Mouse (Mus musculus): ENCODE results near the gene Srgap2.

The Srgap2 gene

GRCm38 (mm10) chr1:131419307-131419706 lies 107.8 kb downstream of the Srgap2 start:
- no peak for DNase-seq (ENCODE audit: extremely low spot score, low read depth, low spot score)

GRCm38 (mm10) chr1:131417821-131418660 lies 109.1 kb downstream of the Srgap2 start:
- no peak for DNase-seq (ENCODE audit: extremely low spot score, low read depth, low spot score)

DNA sequence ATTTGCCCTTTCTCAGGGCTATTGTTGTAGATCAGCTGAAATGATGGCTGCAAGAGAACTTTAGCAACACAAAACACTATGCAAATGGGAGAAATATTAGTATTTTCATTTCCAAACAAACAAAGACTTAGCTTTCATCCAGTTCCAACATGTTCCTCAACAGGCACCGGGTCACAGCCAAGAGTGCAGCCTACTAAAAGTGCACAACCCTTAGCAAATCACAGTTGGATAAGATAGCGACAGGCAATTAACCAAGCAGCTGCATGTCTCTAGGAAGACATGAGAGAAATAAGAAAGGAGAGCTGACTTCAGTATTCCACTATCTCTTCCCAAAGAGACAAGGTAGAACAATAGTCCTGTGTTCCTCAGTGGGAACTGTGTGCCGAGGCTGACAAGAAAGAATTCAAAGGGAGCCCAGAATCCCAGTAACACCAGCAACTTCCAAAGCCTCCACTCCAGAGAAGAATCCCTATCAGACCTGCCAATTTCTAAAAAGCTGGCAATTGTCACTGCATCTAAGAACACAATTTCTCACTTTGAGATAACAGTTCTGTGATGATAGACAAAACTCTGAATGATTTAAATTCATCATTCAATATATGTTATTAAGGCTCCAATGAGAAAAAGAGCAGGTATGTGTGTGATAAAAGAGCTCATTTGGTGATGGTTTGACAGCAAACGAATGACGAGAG lies 109.9 kb downstream of the Srgap2 start:
- no peak for DNase-seq (ENCODE audit: extremely low spot score, low read depth, low spot score)

- no peak for DNase-seq (ENCODE audit: extremely low spot score, low read depth, low spot score)
These were observed 123.6 kb downstream of the Srgap2 start for GRCm38 (mm10) chr1:131403567-131403966.

- DNase-seq (ENCODE audit: extremely low spot score, low read depth, low spot score), result no peak
These were observed 126.3 kb downstream of the Srgap2 start for GRCm38 (mm10) chr1:131400844-131401243.

- no peak for DNase-seq (ENCODE audit: extremely low spot score, low read depth, low spot score)
These were observed 129.0 kb downstream of the Srgap2 start for GRCm38 (mm10) chr1:131398181-131398580.

DNA sequence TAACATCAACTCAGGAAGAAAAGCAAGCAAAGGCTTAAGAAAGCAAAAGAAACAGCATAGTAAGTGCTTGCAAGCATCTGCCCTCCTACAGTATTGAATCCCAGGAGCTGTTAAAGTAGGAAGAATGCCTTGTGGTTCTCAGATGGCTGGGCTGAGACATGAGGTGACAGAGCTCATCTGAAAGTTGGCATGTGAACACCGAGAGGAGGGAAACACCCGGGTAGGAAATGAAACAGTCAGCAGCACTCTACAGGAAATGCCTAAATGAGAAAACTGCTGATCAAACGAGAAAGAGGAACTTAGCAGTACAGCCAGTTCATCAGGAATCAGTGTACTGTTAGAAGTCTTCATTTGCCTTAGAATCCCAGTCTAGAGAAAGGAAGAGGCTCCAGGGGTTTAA lies 142.7 kb downstream of the Srgap2 start:
- no peak for DNase-seq (ENCODE audit: extremely low spot score, low read depth, low spot score)

DNA sequence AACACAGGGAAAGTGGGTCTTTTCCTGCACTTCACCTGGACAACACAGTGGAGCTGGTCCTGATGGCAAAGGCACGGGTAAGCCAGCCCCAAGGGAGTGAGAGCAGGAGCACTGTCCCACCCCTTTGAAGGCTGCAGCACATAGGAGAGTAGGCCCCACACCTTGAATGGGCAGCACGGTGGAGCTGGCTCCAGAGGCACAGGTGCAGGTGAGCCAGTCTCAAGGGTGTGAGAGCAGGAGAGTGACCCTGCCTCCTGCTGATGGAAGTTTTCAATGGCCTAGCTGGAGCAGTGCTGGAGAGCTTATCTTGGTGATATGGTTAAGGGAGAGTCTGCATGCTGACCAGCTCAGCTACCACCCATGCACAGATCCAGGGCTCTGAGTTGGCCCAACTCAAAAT lies 145.0 kb downstream of the Srgap2 start:
- DNase-seq (ENCODE audit: extremely low spot score, low read depth, low spot score), result no peak

DNA sequence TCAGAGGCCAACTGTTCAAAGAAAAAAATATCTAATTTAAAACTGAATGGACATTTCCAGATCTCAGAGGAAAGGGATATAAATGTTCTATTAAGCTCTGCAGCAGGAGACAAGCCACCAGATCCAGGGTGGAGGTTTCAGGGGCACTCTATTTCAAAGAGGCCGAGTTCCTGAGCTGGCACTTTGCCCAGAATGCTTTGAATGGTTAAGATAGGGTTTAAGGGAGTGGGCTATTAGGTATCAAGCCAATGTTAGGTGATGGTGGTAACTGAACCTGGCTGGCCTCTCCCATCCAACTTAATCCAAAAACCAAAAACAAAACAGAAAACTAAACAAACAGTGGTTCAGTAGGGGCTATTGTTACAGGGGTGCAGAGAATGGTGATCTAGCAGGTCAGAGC lies 146.9 kb downstream of the Srgap2 start:
- DNase-seq (ENCODE audit: extremely low spot score, low read depth, low spot score), result no peak

DNA sequence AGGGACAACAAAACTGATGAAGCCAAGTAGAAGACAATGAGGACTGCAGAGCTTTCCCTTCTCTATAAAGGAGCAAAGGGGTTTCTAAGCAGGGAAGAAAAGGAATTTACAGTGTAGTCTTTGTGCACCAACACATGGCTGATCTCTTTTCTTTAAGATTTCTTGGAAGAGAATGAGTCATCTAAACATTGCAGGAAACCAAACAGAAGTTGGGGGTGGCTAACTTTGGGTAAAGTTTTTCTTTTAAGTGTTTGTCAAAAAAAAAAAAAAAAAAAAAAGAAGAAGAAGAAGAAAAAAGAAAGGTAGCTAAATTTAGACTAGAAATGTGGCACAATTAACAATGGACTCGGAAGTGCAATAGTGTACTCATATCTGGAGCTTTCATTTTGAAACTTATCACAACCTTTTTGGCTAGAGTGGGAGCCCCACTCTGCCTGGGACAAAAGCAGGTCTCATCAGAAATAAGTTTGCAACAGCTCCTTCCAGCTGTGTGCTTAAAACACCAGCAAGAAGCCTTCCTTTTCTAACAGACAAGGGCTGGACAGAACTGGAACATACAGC lies 148.2 kb downstream of the Srgap2 start:
- no peak for DNase-seq (ENCODE audit: extremely low spot score, low read depth, low spot score)

GRCm38 (mm10) chr1:131378081-131378913 lies 148.9 kb downstream of the Srgap2 start:
- peak; percentile 20 for DNase-seq (ENCODE audit: extremely low spot score, low read depth, low spot score)

DNA sequence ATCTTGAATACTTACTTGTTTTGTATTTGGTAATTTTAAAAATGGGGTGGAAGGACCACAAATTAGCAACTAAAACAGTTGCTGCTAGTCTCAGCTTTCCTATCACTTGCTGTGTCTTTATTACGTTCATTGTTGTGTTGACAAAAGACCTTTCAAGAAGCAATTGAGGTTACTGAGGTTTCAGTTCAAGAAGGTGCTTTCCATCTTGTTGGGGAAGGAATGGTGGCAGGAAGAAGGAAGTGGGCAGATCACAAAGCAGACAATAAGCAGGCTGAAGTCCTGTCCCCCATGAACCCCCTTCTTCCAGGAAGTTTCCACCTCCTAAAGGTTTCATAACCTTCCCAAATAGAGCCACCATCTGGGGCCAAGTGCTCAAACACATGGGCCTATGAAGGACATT lies 161.3 kb downstream of the Srgap2 start:
- DNase-seq (ENCODE audit: extremely low spot score, low read depth, low spot score), result no peak

DNA sequence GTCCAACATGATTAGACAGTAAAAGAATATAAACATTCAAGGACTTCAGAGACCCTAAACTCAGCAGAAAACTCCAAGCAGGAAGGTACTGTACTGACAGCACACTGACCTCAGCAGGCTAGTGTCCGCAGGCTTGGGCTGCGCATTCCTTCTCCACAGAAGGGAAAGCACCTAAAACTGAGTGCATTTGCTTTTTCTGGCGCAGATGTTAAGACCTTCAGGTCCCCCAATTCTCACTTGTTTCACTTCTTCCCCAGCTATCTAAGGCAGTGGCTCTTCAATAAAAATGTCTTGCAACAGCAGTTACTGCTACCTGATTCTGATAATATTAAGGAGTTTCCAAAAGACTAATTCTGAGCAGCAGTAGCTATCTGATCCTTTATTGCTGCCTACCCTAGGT lies 162.7 kb downstream of the Srgap2 start:
- DNase-seq (ENCODE audit: extremely low spot score, low read depth, low spot score), result no peak

DNA sequence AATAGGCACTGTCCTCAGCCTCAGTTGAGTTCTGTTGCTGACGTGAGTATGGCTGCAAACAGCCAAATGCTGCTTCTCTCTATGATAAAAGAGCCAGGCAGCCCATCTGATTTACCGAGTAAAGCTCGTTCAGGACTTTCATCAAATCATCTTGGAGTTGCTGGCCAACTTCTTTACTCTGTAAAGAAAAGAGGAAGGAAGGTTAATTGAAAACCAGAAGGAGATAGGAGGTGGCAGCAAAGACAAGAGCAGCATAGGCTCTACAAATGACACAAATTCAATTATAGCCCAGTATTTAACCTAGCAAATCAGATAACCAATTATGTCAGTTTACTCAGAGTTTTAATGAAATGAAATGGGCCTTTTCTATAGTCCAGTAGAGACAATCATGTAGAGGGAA lies 163.3 kb downstream of the Srgap2 start:
- no peak for DNase-seq (ENCODE audit: extremely low spot score, low read depth, low spot score)

DNA sequence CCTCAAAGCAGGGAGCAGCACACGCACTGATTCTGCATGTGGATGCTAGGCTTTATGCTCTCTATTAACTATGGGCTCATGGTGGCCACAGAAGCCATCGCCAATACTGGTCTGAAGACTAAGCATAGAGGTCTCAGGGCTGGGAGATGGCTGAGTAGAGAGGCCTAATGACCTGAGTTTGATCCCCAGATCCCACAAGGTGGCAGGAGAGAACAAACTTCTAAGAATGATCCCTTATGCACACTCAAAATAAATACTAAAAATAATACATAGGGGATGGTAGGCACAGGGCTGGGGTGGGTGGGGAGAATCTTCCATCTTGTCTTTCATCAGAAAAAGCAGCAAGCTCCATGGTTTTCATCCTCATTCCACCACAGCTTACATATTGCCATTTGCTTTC lies 165.1 kb downstream of the Srgap2 start:
- DNase-seq (ENCODE audit: extremely low spot score, low read depth, low spot score), result no peak

DNA sequence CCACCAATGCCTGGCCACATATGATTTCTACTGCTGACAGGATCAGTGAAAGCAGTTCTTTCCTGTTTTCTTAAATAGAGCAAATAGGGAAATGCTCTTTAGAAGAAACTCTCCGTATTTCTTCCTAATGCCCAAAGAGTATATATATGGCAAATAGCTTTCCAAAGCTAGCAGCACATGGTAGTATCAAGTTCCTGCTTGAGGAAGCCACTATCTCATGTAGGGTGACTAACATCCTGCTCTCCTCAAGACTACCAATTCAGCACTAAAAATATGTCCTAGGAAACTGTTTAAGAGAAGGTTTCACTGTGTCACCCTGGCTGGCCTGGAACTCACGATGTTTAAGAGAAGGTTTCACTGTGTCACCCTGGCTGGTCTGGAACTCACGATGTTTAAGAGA lies 166.4 kb downstream of the Srgap2 start:
- DNase-seq (ENCODE audit: extremely low spot score, low read depth, low spot score), result no peak

DNA sequence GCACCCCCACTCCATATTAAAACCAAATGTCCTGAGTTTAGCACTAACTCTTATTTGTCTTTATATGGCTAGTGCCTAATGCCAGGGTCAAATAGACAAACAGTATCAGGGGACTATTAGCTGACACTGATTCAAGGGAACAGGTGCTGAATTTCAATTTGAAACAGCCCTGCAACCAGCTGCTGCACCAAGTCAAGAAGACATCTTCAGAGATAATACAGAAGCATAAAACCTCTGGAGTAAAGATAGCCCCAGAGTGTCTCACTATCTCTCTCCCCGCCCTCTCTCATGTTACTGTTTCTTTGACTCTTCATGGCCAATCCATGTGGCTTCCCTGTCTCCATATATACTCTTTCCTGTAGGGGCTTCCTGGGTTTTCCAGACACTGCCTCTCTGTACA lies 167.5 kb downstream of the Srgap2 start:
- DNase-seq (ENCODE audit: extremely low spot score, low read depth, low spot score), result no peak

DNA sequence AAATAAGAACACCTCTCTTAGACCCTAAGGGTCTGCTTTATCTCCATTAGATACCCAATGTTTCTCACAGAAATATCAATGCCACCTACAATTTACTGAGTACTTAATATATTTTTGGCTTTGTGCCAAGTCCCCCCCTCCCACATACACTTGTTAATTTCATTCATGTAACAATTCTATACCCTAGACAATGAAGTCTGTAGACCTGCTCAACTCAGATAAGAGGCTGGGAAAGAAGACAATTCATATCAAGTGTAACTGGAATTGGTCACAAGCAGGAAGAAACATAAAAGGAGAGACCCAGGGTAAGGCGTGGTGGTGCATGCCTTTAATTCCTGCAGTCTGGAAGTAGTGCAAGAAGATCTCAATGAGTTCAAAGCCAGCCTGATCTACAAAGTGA lies 169.9 kb downstream of the Srgap2 start:
- no peak for DNase-seq (ENCODE audit: extremely low spot score, low read depth, low spot score)

DNA sequence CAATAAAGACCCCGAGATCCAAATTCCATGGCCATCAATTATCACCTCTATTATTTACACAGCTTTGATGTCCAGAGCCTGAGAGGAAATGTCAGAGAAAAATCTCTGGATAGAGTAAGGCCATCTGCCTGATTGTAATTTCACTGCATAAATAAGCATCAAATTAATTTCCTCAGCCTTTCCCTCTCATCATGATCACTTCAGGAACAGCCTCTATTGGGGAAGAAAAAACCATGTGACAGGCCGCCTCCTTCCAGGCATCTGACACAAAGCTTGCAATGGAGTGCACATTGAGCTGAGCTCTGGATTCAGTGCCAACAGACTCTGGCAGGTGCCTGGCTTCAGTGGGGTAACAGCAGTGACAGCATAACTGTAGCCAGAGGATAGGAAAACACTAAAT lies 175.7 kb downstream of the Srgap2 start:
- no peak for DNase-seq (ENCODE audit: extremely low spot score, low read depth, low spot score)

GRCm38 (mm10) chr1:131349993-131350510 lies 177.1 kb downstream of the Srgap2 start:
- DNase-seq (ENCODE audit: extremely low spot score, low read depth, low spot score), result no peak

GRCm38 (mm10) chr1:131347708-131348107 lies 179.4 kb downstream of the Srgap2 start:
- DNase-seq (ENCODE audit: extremely low spot score, low read depth, low spot score), result no peak
